Mouse (Mus musculus) heart, adult 2 months (tissue): Measurements from ENCODE around the gene Lrrc27. TPM values are rescaled to one million over a fixed set of nuclear protein-coding genes. Genes with fewer than 3 reads are reported as not detected.

Experiments
- DNase-seq, 2 experiments: peaks; one replicate each; pipeline ENCODE4 v3.0.0; 2021
- H3K27ac ChIP-seq: fragments of 200-600 bp; 2 replicates; pipeline ENCODE4 v1.8.1; 2022
- H3K27me3 ChIP-seq: fragments of 200-500 bp; 2 replicates; pipeline ENCODE4 v1.6.1; 2012; ENCODE audit warnings: mild to moderate bottlenecking, low read length, inconsistent platforms, mixed read lengths; ENCODE audit not compliant: control insufficient read depth, insufficient read depth
- H3K36me3 ChIP-seq: fragments of 200-500 bp; 2 replicates; pipeline ENCODE4 v1.6.1; 2012; ENCODE audit warnings: low read length, inconsistent platforms; ENCODE audit not compliant: control insufficient read depth, insufficient read depth
- H3K4me1 ChIP-seq: fragments of 200-500 bp; 2 replicates; pipeline ENCODE4 v1.6.1; 2011; ENCODE audit warnings: low read length; ENCODE audit not compliant: control insufficient read depth, insufficient read depth
- H3K4me3 ChIP-seq: fragments of 200-600 bp; 2 replicates; pipeline ENCODE4 v1.8.1; 2022
- H3K79me2 ChIP-seq: fragments of 200-500 bp; replicated peaks from 2 replicates; pipeline ENCODE4 v1.6.1; 2012; ENCODE audit warnings: mild to moderate bottlenecking, inconsistent platforms, low read length, moderate library complexity, mixed read lengths; ENCODE audit not compliant: control insufficient read depth, insufficient read depth
- H3K9ac ChIP-seq: fragments of 200-500 bp; 2 replicates; pipeline ENCODE4 v1.6.1; 2012; ENCODE audit warnings: low read depth, mild to moderate bottlenecking, control low read depth, inconsistent platforms, low read length, mixed read lengths
- CTCF ChIP-seq: fragments of 200-600 bp; IDR thresholded peaks from 2 replicates; pipeline ENCODE4 v1.8.1; 2022; ENCODE audit warnings: antibody characterized with exemption, mild to moderate bottlenecking, moderate library complexity
- EP300 ChIP-seq: fragments of 200-500 bp; IDR thresholded peaks from 2 replicates; pipeline ENCODE4 v1.6.1; 2011; ENCODE audit warnings: low read depth, low read length, control low read depth; ENCODE audit not compliant: insufficient read depth
- POLR2A ChIP-seq: fragments of 200-500 bp; IDR thresholded peaks from 2 replicates; pipeline ENCODE4 v1.6.1; 2011; ENCODE audit warnings: mild to moderate bottlenecking, low read depth, low read length, control low read depth; ENCODE audit not compliant: insufficient read depth
- WGBS: fragments of 180-500 bp; shearing (Covaris S2); methylation state at CpG from one replicate; pipeline ENCODE4 v1.1.7; 2018; 5-methylcytosine and 5-hydroxymethylcytosine counted together
- intact Hi-C: fragments of 180-260 bp; cut with DNase I; formaldehyde crosslinking; loops from one replicate; pipeline ENCODE4 v1.15.1; 2025
- polyA plus RNA-seq: library from polyadenylated mRNA; depleted of rRNA; stranded (reverse); fragments of >200 nt; gene quantifications from 2 replicates; pipeline ENCODE4 v1.2.3, GENCODE M21; 2012
- total RNA-seq, 2 experiments: library from RNA; stranded (reverse); gene quantifications; 2 replicates each; pipeline ENCODE4 v1.2.3; 2021

The Lrrc27 gene
- total and polyA plus RNA-seq, 3 experiments: 13.3 to 20.6 (median 18.9) TPM

- intact Hi-C loops: loop anchor here (1.0 kb wide), 1 partner anchor 39 kb away; no protein-coding TSS in a partner anchor
- H3K36me3 ChIP-seq: no peaks in the 10 kb centered on the region
- WGBS: 15% methylated on average over 18 of the region's 18 CpGs
- peak; percentile 70 to 75 for DNase-seq
- peak overlapping the region; percentile 8; the same call in 1 of the 2 replicates for H3K9ac ChIP-seq
- no peak overlapping the region for H3K4me3 ChIP-seq
- TF ChIP-seq CTCF (peak; percentile 60), EP300 (0 out of 2 replicates have a peak, but pooled peaks have one; percentile 51), POLR2A (no peak)
- H3K27me3 ChIP-seq: no peaks in the 10 kb centered on the region
- peak overlapping the region; percentile 76 for H3K27ac ChIP-seq
- no peaks in the 10 kb centered on the region for H3K79me2 ChIP-seq
- peaks cover 9% of the 10 kb centered on the region for H3K4me1 ChIP-seq
Observed at GRCm38 (mm10) chr7:139234426-139235188, 21.8 kb downstream of the Lrrc27 start.

GRCm38 (mm10) chr7:139235651-139236358, 23.0 kb downstream of the Lrrc27 start:
- Histone ChIP-seq H3K9ac (peak overlapping the region; percentile 29; the same call in 1 of the 2 replicates), H3K27ac (peak overlapping the region; percentile 76), H3K4me1 (peaks cover 9% of the 10 kb centered on the region), H3K36me3 (no peaks in the 10 kb centered on the region), H3K4me3 (no peak overlapping the region), H3K27me3 (no peaks in the 10 kb centered on the region), H3K79me2 (no peaks in the 10 kb centered on the region)
- whole genome bisulfite sequencing: 79% methylated on average over 12 of the region's 12 CpGs
- intact Hi-C loops: no loop called here
- peak in 1 of 2 experiments; percentile 75 for DNase-seq
- TF ChIP-seq CTCF (peak; percentile 26), POLR2A (no peak), EP300 (peak; percentile 49; the same call in 1 of the 2 replicates)

GRCm38 (mm10) chr7:139239432-139239831, 26.6 kb downstream of the Lrrc27 start:
- Histone ChIP-seq H3K36me3 (no peaks in the 10 kb centered on the region), H3K27me3 (no peaks in the 10 kb centered on the region), H3K27ac (no peak overlapping the region), H3K4me1 (peaks cover 8% of the 10 kb centered on the region), H3K79me2 (no peaks in the 10 kb centered on the region), H3K9ac (no peak overlapping the region), H3K4me3 (no peak overlapping the region)
- no peak for DNase-seq
- TF ChIP-seq EP300 (no peak), POLR2A (no peak), CTCF (no peak)
- 44% methylated on average over 3 of the region's 3 CpGs for WGBS
- intact Hi-C loops: no loop called here

- no peaks in the 10 kb centered on the region for H3K79me2 ChIP-seq
- TF ChIP-seq POLR2A (no peak), CTCF (no peak), EP300 (no peak)
- intact Hi-C loops: loop anchor here (2.0 kb wide), 1 partner anchor 27 kb away; no protein-coding TSS in a partner anchor
- H3K27ac ChIP-seq: no peak overlapping the region
- H3K36me3 ChIP-seq: no peaks in the 10 kb centered on the region
- WGBS: 86% methylated on average over 5 of the region's 5 CpGs
- no peaks in the 10 kb centered on the region for H3K27me3 ChIP-seq
- H3K4me3 ChIP-seq: no peak overlapping the region
- DNase-seq: no peak
- H3K4me1 ChIP-seq: peaks cover 19% of the 10 kb centered on the region
- no peak overlapping the region for H3K9ac ChIP-seq
Observed at GRCm38 (mm10) chr7:139246086-139246485, 33.3 kb downstream of the Lrrc27 start.

GRCm38 (mm10) chr7:139246931-139247880, 34.4 kb downstream of the Lrrc27 start:
- Histone ChIP-seq H3K27ac (peak overlapping the region; percentile 99), H3K4me3 (peak overlapping the region; percentile 86), H3K9ac (peak overlapping the region; percentile 99), H3K27me3 (no peaks in the 10 kb centered on the region), H3K36me3 (peaks cover 3% of the 10 kb centered on the region), H3K4me1 (peaks cover 27% of the 10 kb centered on the region), H3K79me2 (no peaks in the 10 kb centered on the region)
- TF ChIP-seq CTCF: peak; percentile 15; the same call in 1 of the 2 replicates
- TF ChIP-seq EP300: no peak
- intact Hi-C loops: loop anchor here (2.0 kb wide), 1 partner anchor 26 kb away; no protein-coding TSS in a partner anchor
- 12% methylated on average over 38 of the region's 38 CpGs for WGBS
- peak in 1 of 2 experiments; percentile 80 for DNase-seq
